ENCODE assay signal across 8 mouse cellular contexts in the genomic region with DNA sequence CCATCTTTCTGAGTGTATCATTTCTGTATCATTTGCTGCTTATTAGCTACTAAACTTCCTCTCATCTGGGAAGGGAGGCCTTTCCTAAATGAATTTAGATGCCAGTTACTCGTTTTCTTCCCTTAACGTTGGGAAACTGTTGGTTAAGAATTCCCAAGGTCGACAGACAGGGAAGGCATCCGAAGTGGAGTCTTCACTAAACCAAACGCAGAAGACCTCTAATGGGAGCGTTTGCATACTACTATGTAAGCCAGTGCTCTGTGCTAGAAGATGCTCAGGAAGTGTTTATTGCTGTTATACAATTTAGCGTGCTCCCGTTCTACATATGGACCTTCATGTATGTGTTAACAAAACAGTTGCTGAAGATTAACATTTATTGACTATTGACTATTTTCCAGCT. TPM values are rescaled to one million over a fixed set of nuclear protein-coding genes. Genes with fewer than 3 reads are reported as not detected.
DNase-seq lines count a peak whose midpoint lies in the region; ATAC-seq and TF ChIP-seq lines count a peak whose summit lies in the region.

No protein-coding gene starts in this region.

- H3K36me3 ChIP-seq in testis, adult 2 months (ENCODE audit: control insufficient read depth, insufficient read depth, low read length): peaks cover 2% of the 10 kb centered on the region
- no peaks in the 10 kb centered on the region; the same call in 1 of the 2 replicates for H3K36me3 ChIP-seq in liver, embryonic 15.5 days (replicated peaks)

- no peaks in the 10 kb centered on the region for H3K27me3 ChIP-seq in testis, adult 2 months (ENCODE audit: control insufficient read depth, insufficient read depth, low read length)
- no peaks in the 10 kb centered on the region for H3K27me3 ChIP-seq in liver, embryonic 15.5 days

- peak; percentile 46 for DNase-seq in cerebellum, adult 9-10 months
- no peak for DNase-seq in cerebellum, adult 11-12 months
- DNase-seq in testis, postnatal 10 days (ENCODE audit: low spot score): no peak
- no peak for DNase-seq in left cerebral cortex, postnatal 10 days (ENCODE audit: extremely low spot score in 1 of 2, low spot score in 2 of 2)
- no peak for DNase-seq in adrenal gland, postnatal 4 days (ENCODE audit: low spot score in 2 of 2)
- DNase-seq in adrenal gland, adult 8-10 months: no peak

- H3K9ac ChIP-seq in liver, embryonic 15.5 days: no peak overlapping the region

- no peak for TF ChIP-seq POLR2A in testis, adult 2 months (IDR thresholded peaks at IDR 0.05; ENCODE audit: control insufficient read depth, low read depth, low read length)

- H3K9me3 ChIP-seq in liver, embryonic 15.5 days (replicated peaks): no peaks in the 10 kb centered on the region

- peak overlapping the region; percentile 96 for H3K4me2 ChIP-seq in liver, embryonic 15.5 days

- TF ChIP-seq CTCF in testis, adult 2 months (IDR thresholded peaks at IDR 0.05; ENCODE audit: control insufficient read depth, insufficient read depth, insufficient replicate concordance, low read depth, low read length): no peak

- peak overlapping the region; percentile 34; the same call in 1 of the 2 replicates for H3K4me3 ChIP-seq in testis, adult 2 months (ENCODE audit: control insufficient read depth, low read depth, low read length)
- H3K4me3 ChIP-seq in liver, embryonic 15.5 days (replicated peaks): no peak overlapping the region

- intact Hi-C loops in left cerebral cortex, postnatal 10 days (cut with DNase I): no loop called here

- 60% methylated on average over 8 of the region's 8 CpGs for WGBS in liver, embryonic 15.5 days (ENCODE audit: insufficient replicate concordance)

- H3K27ac ChIP-seq in testis, adult 2 months (ENCODE audit: control insufficient read depth, insufficient read depth, low read depth, low read length): no peak overlapping the region
- no peak overlapping the region for H3K27ac ChIP-seq in liver, embryonic 15.5 days (replicated peaks)

- no peak for ATAC-seq in liver, embryonic 15.5 days (ENCODE audit: insufficient read depth)

- peaks cover 3% of the 10 kb centered on the region; the same call in 1 of the 2 replicates for H3K4me1 ChIP-seq in testis, adult 2 months (ENCODE audit: control insufficient read depth, insufficient read depth, low read length)
- peaks cover 18% of the 10 kb centered on the region for H3K4me1 ChIP-seq in liver, embryonic 15.5 days (replicated peaks)

RNA-seq across cellular contexts. Expression of a gene that starts 1.1 kb away (rescaled TPM):
- 97.8 and 99.1 TPM in 2 replicates for polyA plus RNA-seq in testis, adult 2 months (2012; rRNA removed)
- 1.2 TPM in 2 replicates for polyA plus RNA-seq in liver, embryonic 15.5 days (2015; fragmentation: Nextera tagmentation; extraction: Ambion mirVana)
- 10 to 100 TPM; 63.3 to 63.5 TPM for total RNA-seq in left cerebral cortex, postnatal 10 days (2021)
- total RNA-seq in adrenal gland, postnatal 4 days (2021): 1 to 10 TPM; 6.9 to 8.0 TPM
- total RNA-seq in adrenal gland, adult 8-10 months (2022): 1 to 10 TPM; 5.2 to 7.1 (median 6.6) TPM

RNA-seq across cellular contexts. Expression of a gene that starts 44.7 kb away (rescaled TPM):
- polyA plus RNA-seq in testis, adult 2 months (2012; rRNA removed): 0.83 and 1.0 TPM in 2 replicates
- polyA plus RNA-seq in liver, embryonic 15.5 days (2015; fragmentation: Nextera tagmentation; extraction: Ambion mirVana): 0.09 and 0.13 TPM in 2 replicates
- 100 to 1,000 TPM in 1 of 2 experiments, 10 to 100 TPM in 1; 95.7 to 101 TPM for total RNA-seq in left cerebral cortex, postnatal 10 days (2021)
- 1 to 10 TPM; 4.5 to 5.6 TPM for total RNA-seq in adrenal gland, postnatal 4 days (2021)
- 1 to 10 TPM; 2.1 to 4.9 (median 3.8) TPM for total RNA-seq in adrenal gland, adult 8-10 months (2022)

RNA-seq across cellular contexts. Expression of a gene that starts 49.5 kb away (rescaled TPM):
- 1.8 and 1.9 TPM in 2 replicates for polyA plus RNA-seq in testis, adult 2 months (2012; rRNA removed)
- 0.91 and 1.5 TPM in 2 replicates for polyA plus RNA-seq in liver, embryonic 15.5 days (2015; fragmentation: Nextera tagmentation; extraction: Ambion mirVana)
- total RNA-seq in left cerebral cortex, postnatal 10 days (2021): 10 to 100 TPM; 53.9 to 55.1 TPM
- 10 to 100 TPM; 25.8 to 26.8 TPM for total RNA-seq in adrenal gland, postnatal 4 days (2021)
- 10 to 100 TPM; 40.5 to 52.1 (median 41.5) TPM for total RNA-seq in adrenal gland, adult 8-10 months (2022)

Comparison
In these comparisons a context has a peak if more than half of its experiments do, and no peak if none do; other contexts are left out.
1. RNA of a gene that starts 1.1 kb away (total RNA-seq): 63.3 to 63.5 TPM in left cerebral cortex, postnatal 10 days; 6.9 to 8.0 TPM in adrenal gland, postnatal 4 days and 5.2 to 7.1 TPM in adrenal gland, adult 8-10 months; every median in the first group is over 4 times any median in the second.
2. RNA of a gene that starts 44.7 kb away (total RNA-seq): 95.7 to 101 TPM in left cerebral cortex, postnatal 10 days; 4.5 to 5.6 TPM in adrenal gland, postnatal 4 days and 2.1 to 4.9 TPM in adrenal gland, adult 8-10 months; every median in the first group is over 10 times any median in the second.